Mouse (Mus musculus) small intestine, adult 2 months (tissue): ENCODE data around the gene Ms4a4d.

Experiments
- CTCF ChIP-seq: fragments of 200-500 bp; IDR thresholded peaks from 2 replicates; pipeline ENCODE4 v1.5.1; 2012; ENCODE audit warnings: low read depth, mild to moderate bottlenecking, control low read depth, inconsistent platforms, low read length, moderate library complexity, mixed read lengths; ENCODE audit not compliant: insufficient replicate concordance, insufficient read length; ENCODE audit errors: extremely low read depth
- POLR2A ChIP-seq: fragments of 200-500 bp; IDR thresholded peaks from 2 replicates; pipeline ENCODE4 v1.6.1; 2012; ENCODE audit warnings: low read depth, mild to moderate bottlenecking, control low read depth, inconsistent platforms, low read length, moderate library complexity

DNA sequence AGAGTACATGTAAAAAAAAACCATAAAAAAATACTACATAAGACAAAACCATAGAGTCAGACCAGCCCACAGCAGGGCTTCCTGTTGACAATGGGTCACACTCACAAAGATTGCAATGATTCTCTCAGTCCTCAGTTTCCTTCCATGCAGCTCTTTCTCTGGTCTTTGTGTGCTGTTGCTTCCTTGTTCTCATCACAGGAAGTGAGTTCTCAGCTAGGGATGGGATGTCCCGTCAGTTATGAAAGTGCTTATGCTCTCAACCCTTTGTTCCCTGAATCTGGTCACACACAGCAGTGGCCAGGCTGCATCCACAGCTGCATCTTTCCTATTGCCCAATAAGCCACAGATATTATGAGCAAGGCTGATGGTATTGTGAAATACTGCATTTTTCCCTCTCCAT, 23.1 kb upstream of the Ms4a4d start:
- TF ChIP-seq POLR2A: no peak
- no peak for TF ChIP-seq CTCF
